Mouse (Mus musculus): ENCODE results near the gene Fbxo22.

DNA sequence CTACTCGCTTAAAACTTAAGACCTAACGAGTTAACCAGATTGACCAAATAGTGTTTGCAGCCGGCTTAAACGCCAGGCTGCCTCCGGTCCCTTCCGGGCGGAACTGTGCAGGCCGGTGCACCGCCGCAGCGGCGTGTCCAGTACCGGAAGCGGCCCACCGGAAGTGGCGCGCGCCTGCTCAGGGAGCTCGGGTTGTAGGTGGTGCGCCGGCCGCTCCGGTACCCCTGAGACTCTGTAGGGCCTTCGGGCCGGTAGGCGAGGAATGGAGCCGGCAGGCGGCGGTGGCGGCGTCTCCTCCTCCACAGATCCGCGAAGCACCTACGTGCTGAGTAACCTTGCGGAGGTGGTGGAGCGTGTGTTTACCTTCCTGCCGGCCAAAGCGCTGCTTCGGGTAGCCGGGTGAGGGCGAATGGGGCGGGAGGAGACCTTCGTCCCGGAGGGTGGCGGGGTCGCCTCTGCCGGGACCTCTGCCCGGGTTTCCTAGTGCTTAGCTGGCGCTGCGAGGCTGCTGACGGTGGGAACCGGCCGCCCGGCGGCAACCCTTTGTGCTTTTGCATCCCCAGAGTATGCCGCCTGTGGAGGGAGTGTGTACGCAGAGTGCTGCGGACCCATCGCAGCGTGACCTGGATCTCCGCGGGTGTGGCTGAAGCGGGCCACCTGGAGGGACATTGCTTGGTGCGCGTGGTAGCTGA is at the start of gene Fbxo22:
- TF ChIP-seq CTCF (IDR thresholded peaks at IDR 0.05; ENCODE audit: low read depth) (peak; percentile 50), EP300 (optimal IDR thresholded peaks at IDR 0.05) (no peak)
